In the genomic region with DNA sequence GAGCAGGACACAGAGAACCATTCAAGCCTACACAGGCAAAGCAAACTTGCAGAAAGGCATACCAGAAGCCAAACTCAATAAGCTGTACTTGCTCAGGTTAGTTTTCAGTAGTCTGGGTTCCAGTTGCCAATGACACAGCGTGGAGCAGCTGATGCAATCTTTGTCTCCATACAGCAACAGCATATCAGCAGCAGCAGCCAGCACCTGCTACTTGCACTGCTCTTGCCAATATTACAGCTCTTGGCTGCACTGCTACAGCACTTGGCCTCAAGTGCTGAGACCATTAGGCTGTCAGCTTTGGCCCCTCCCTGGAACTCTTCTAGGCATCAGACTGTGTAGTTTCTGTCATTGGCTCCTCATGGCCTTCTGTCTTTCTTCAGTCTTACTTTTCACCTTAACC, we compare ENCODE assay signal across 8 mouse cellular contexts. TPM values are rescaled to one million over a fixed set of nuclear protein-coding genes. Genes with fewer than 3 reads are reported as not detected.
A peak's percentile ranks its signal among the peaks of the same experiment; 100 is the strongest.
DNase-seq lines count a peak whose midpoint lies in the region; ATAC-seq lines count a peak whose summit lies in the region.
"Had no signal": no experiment of that assay in that cellular context is flagged by ENCODE, and none has a peak within 500 bp of the region (broad histone marks: within the 10 kb centered on the region; RNA-seq: fewer than 3 reads in every experiment).

No protein-coding gene starts in this region.

- H3K36me3 ChIP-seq in hindbrain, embryonic 15.5 days = no peaks in the 10 kb centered on the region
- no peaks in the 10 kb centered on the region for H3K36me3 ChIP-seq in hindbrain, embryonic 12.5 days
- H3K36me3 ChIP-seq in lung, embryonic 16.5 days (ENCODE audit: control insufficient read depth, insufficient read depth, low read length) = no peaks in the 10 kb centered on the region

- H3K9me3 ChIP-seq in hindbrain, embryonic 15.5 days = peaks cover 12% of the 10 kb centered on the region; the same call in 1 of the 2 replicates
- H3K9me3 ChIP-seq in hindbrain, embryonic 12.5 days (replicated peaks) = no peaks in the 10 kb centered on the region
- H3K9me3 ChIP-seq in lung, embryonic 16.5 days (ENCODE audit: control insufficient read depth, low read length) = no peaks in the 10 kb centered on the region

- no peaks in the 10 kb centered on the region for H3K27me3 ChIP-seq in hindbrain, embryonic 15.5 days
- no peaks in the 10 kb centered on the region for H3K27me3 ChIP-seq in hindbrain, embryonic 12.5 days
- no peaks in the 10 kb centered on the region for H3K27me3 ChIP-seq in lung, embryonic 16.5 days (ENCODE audit: control insufficient read depth, insufficient read depth, low read depth, low read length)

- peak; percentile 91 for ATAC-seq in hindbrain, embryonic 15.5 days (ENCODE audit: low FRiP score, low read depth)
- ATAC-seq in hindbrain, embryonic 12.5 days (ENCODE audit: low FRiP score) = no peak
- ATAC-seq in lung, embryonic 16.5 days (ENCODE audit: low read depth) = peak; percentile 62; the same call in 1 of the 2 replicates
- ATAC-seq in monocyte, adult 5-6 weeks (replicated peaks; ENCODE audit: insufficient number of reproducible peaks, low FRiP score, low TSS enrichment, poor library complexity, severe bottlenecking) = no peak

- peak; percentile 18 for DNase-seq in NIH3T3 (ENCODE audit: low read depth)
- DNase-seq in brain, embryonic 18.5 days (ENCODE audit: low read depth, low spot score) = peak; percentile 4
- DNase-seq in frontal cortex, adult 2 months (ENCODE audit: extremely low spot score in 1 of 2, low spot score in 1 of 2) = no peak

- H3K4me2 ChIP-seq in hindbrain, embryonic 15.5 days = no peak overlapping the region
- H3K4me2 ChIP-seq in hindbrain, embryonic 12.5 days (replicated peaks) = no peak overlapping the region
- no peak overlapping the region for H3K4me2 ChIP-seq in lung, embryonic 16.5 days (ENCODE audit: low read depth, low read length)

- whole genome bisulfite sequencing in hindbrain, embryonic 15.5 days = 81% methylated on average over 1 of the region's 1 CpGs
- WGBS in hindbrain, embryonic 12.5 days = 74% methylated on average over 1 of the region's 1 CpGs
- 52% methylated on average over 1 of the region's 1 CpGs for WGBS in lung, embryonic 16.5 days

- H3K27ac ChIP-seq in hindbrain, embryonic 15.5 days (replicated peaks) = no peak overlapping the region
- no peak overlapping the region for H3K27ac ChIP-seq in hindbrain, embryonic 12.5 days
- no peak overlapping the region for H3K27ac ChIP-seq in lung, embryonic 16.5 days (ENCODE audit: low read length)

- no peak overlapping the region for H3K4me3 ChIP-seq in hindbrain, embryonic 15.5 days
- no peak overlapping the region for H3K4me3 ChIP-seq in hindbrain, embryonic 12.5 days
- H3K4me3 ChIP-seq in lung, embryonic 16.5 days (ENCODE audit: low read length) = no peak overlapping the region

- no peaks in the 10 kb centered on the region for H3K4me1 ChIP-seq in hindbrain, embryonic 15.5 days (replicated peaks)
- H3K4me1 ChIP-seq in hindbrain, embryonic 12.5 days = no peaks in the 10 kb centered on the region
- no peaks in the 10 kb centered on the region for H3K4me1 ChIP-seq in lung, embryonic 16.5 days (replicated peaks; ENCODE audit: control insufficient read depth, insufficient read depth, low read length)

- H3K9ac ChIP-seq in hindbrain, embryonic 15.5 days = no peak overlapping the region
- H3K9ac ChIP-seq in hindbrain, embryonic 12.5 days = no peak overlapping the region
- no peak overlapping the region for H3K9ac ChIP-seq in lung, embryonic 16.5 days (ENCODE audit: low read length)

RNA-seq across cellular contexts. Expression of a gene that starts 44.4 kb away (rescaled TPM):
- polyA plus RNA-seq in hindbrain, embryonic 15.5 days (2015; fragmentation: Nextera tagmentation; extraction: Ambion mirVana) = 10.9 and 11.0 TPM in 2 replicates
- 2.9 and 3.9 TPM in 2 replicates for polyA plus RNA-seq in hindbrain, embryonic 12.5 days (2016; fragmentation: Nextera tagmentation; extraction: Ambion mirVana)
- 0.63 and 0.73 TPM in 2 replicates for polyA plus RNA-seq in lung, embryonic 16.5 days (2015; fragmentation: Nextera tagmentation; extraction: Ambion mirVana)
- 0.48 TPM in 1 of 3 replicates, not detected in the others for total RNA-seq in monocyte, adult 5-6 weeks (2017)
- 26.4 and 31.7 TPM in 2 replicates for polyA plus RNA-seq in frontal cortex, adult 2 months (2012; rRNA removed)
- total RNA-seq: gastrocnemius, adult 8-10 months had no signal

Comparison
In these comparisons a context has a peak if more than half of its experiments do, and no peak if none do; other contexts are left out.
1. ATAC-seq: peak in hindbrain, embryonic 15.5 days (single experiment) and lung, embryonic 16.5 days (single experiment); none in hindbrain, embryonic 12.5 days (single experiment) and monocyte, adult 5-6 weeks (single experiment).
2. DNase-seq: peak in NIH3T3 (single experiment) and brain, embryonic 18.5 days (single experiment); none in frontal cortex, adult 2 months (0 of 2).